Mouse (Mus musculus) urinary bladder, postnatal 14 days (tissue): ENCODE data around the gene Sucla2.
"Not testable (repeated sequence)": the region's sequence is repeated elsewhere in the genome, so short reads cannot be mapped to it uniquely, and the experiment has no call there.

Source experiments
- DNase-seq: peaks from one replicate; pipeline ENCODE4 v3.0.0; 2021; ENCODE audit warnings: low spot score

Sucla2 gene

GRCm38 (mm10) chr14:73509765-73510423, 15.2 kb upstream of the Sucla2 start, which contains the start of gene Med4:
Gene Med4, plus strand, starts transcription at chr14:73510025.
- DNase-seq, result peak; percentile 95

- DNase-seq, result no peak
Measured at GRCm38 (mm10) chr14:73524136-73524535, 983 bp upstream of the Sucla2 start.

- DNase-seq, result not testable (repeated sequence)
Measured at GRCm38 (mm10) chr14:73528661-73529060, 3.5 kb downstream of the Sucla2 start.

- no peak for DNase-seq
Measured at GRCm38 (mm10) chr14:73533755-73534465, 8.8 kb downstream of the Sucla2 start.

GRCm38 (mm10) chr14:73535641-73536040, 10.5 kb downstream of the Sucla2 start:
- DNase-seq, result no peak

GRCm38 (mm10) chr14:73543781-73544180, 18.7 kb downstream of the Sucla2 start:
- no peak for DNase-seq

GRCm38 (mm10) chr14:73547034-73547433, 21.9 kb downstream of the Sucla2 start:
- DNase-seq, result no peak

- no peak for DNase-seq
Measured at GRCm38 (mm10) chr14:73548051-73548450, 22.9 kb downstream of the Sucla2 start, which contains the start of gene Nudt15. Gene Nudt15, minus strand, starts transcription at chr14:73548242.

GRCm38 (mm10) chr14:73550291-73550690, 25.2 kb downstream of the Sucla2 start:
- no peak for DNase-seq

- DNase-seq, result no peak
Measured at GRCm38 (mm10) chr14:73550732-73551131, 25.6 kb downstream of the Sucla2 start.

- DNase-seq, result no peak
Measured at GRCm38 (mm10) chr14:73551164-73551563, 26.0 kb downstream of the Sucla2 start.

GRCm38 (mm10) chr14:73552341-73553121, 27.4 kb downstream of the Sucla2 start:
- DNase-seq, result peak; percentile 96

- no peak for DNase-seq
Measured at GRCm38 (mm10) chr14:73553122-73553696, 28.1 kb downstream of the Sucla2 start.

- not testable (repeated sequence) for DNase-seq
Measured at GRCm38 (mm10) chr14:73569831-73570230, 44.7 kb downstream of the Sucla2 start.

- DNase-seq, result no peak
Measured at GRCm38 (mm10) chr14:73571143-73571542, 46.0 kb downstream of the Sucla2 start.

GRCm38 (mm10) chr14:73574053-73574452, 48.9 kb downstream of the Sucla2 start:
- DNase-seq, result no peak

GRCm38 (mm10) chr14:73576336-73576735, 51.2 kb downstream of the Sucla2 start:
- no peak for DNase-seq

GRCm38 (mm10) chr14:73588080-73588479, 63.0 kb downstream of the Sucla2 start:
- DNase-seq, result no peak

- no peak for DNase-seq
Measured at GRCm38 (mm10) chr14:73592166-73592565, 67.0 kb downstream of the Sucla2 start.

- no peak for DNase-seq
Measured at GRCm38 (mm10) chr14:73599720-73600119, 74.6 kb downstream of the Sucla2 start.

GRCm38 (mm10) chr14:73607732-73608131, 82.6 kb downstream of the Sucla2 start:
- no peak for DNase-seq
